Mouse (Mus musculus): ENCODE results near the gene Tcl1.

DNA sequence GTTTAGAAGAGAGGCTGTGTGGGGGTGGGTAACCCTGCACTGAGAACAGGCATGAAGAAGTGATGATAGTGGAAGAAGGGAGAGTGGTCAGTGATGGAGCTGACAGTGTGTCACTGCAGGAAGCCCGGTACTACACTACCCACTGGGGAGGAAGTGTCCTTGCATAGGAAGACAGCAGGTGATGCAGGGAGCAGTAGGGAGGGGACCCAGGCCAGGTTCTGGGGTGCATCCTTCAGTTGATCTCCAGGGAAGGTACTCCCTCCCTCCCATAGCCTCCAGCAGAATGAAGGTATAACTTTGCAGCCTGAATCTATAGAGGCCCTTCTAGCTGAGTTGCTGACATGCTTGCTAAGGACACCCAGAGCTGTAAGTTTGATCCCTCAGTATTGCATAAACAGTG is 15.5 kb downstream of the Tcl1 start:
- TF ChIP-seq CTCF (conservative IDR thresholded peaks at IDR 0.05; ENCODE audit: low read length) = no peak
- no peak for TF ChIP-seq POU5F1 (IDR thresholded peaks at IDR 0.05; ENCODE audit: borderline replicate concordance, low read length)
- no peak for TF ChIP-seq NANOG (IDR thresholded peaks at IDR 0.05; ENCODE audit: borderline replicate concordance, low read length)
